Mouse (Mus musculus) skeletal muscle tissue, postnatal 0 days (tissue): ENCODE data around the gene Pou5f1. TPM values are rescaled to one million over a fixed set of nuclear protein-coding genes. Genes with fewer than 3 reads are reported as not detected.

Source experiments
- polyA plus RNA-seq: library from polyadenylated mRNA; unstranded; fragments of >200 nt; fragmentation: Nextera tagmentation; extraction: Ambion mirVana; gene quantifications from 2 replicates; pipeline ENCODE4 v1.2.1, GENCODE M21; 2015

Gene Pou5f1
- not detected in 2 replicates for polyA plus RNA-seq

GRCm38 (mm10) chr17:35505776-35506175, at the start of gene Pou5f1:
Gene Pou5f1, plus strand, starts transcription at chr17:35506018.

GRCm38 (mm10) chr17:35469842-35470751, 35.7 kb upstream of the Pou5f1 start, which contains the start of gene H2-Q10:
Gene H2-Q10, plus strand, starts transcription at chr17:35470089.

GRCm38 (mm10) chr17:35516652-35517500, 11.1 kb downstream of the Pou5f1 start, which contains the start of the genes Tcf19 and Cchcr1:
Gene Tcf19, minus strand, starts transcription at chr17:35516824.
Gene Cchcr1, plus strand, starts transcription at chr17:35517100.

GRCm38 (mm10) chr17:35532901-35533300, 27.1 kb downstream of the Pou5f1 start, which contains the start of gene Psors1c2:
Gene Psors1c2, plus strand, starts transcription at chr17:35533201.

GRCm38 (mm10) chr17:35551881-35552414, 46.1 kb downstream of the Pou5f1 start, which contains the start of gene Cdsn:
Gene Cdsn, plus strand, starts transcription at chr17:35552128.

Other genes with a start within 250 kb of the Pou5f1 start
- 113 and 180 TPM in 2 replicates for gene H2-D1, start 243.3 kb upstream of the Pou5f1 start, polyA plus RNA-seq
- gene H2-Q1, start 185.6 kb upstream of the Pou5f1 start, polyA plus RNA-seq, result not detected in 2 replicates
- not detected in 2 replicates for gene H2-Q2, start 163.8 kb upstream of the Pou5f1 start, polyA plus RNA-seq
- gene H2-Q4, start 126.4 kb upstream of the Pou5f1 start, polyA plus RNA-seq, result 2.4 and 3.8 TPM in 2 replicates
- 0.49 and 0.79 TPM in 2 replicates for gene H2-Q6, start 81.2 kb upstream of the Pou5f1 start, polyA plus RNA-seq
- 1.3 and 1.7 TPM in 2 replicates for gene H2-Q7, start 66.9 kb upstream of the Pou5f1 start, polyA plus RNA-seq
- gene H2-Q10, start 35.9 kb upstream of the Pou5f1 start, polyA plus RNA-seq, result 0.62 and 1.2 TPM in 2 replicates
- 20.3 and 26.5 TPM in 2 replicates for gene Tcf19, start 10.8 kb downstream of the Pou5f1 start, polyA plus RNA-seq
- gene Cchcr1, start 11.1 kb downstream of the Pou5f1 start, polyA plus RNA-seq, result 3.9 and 5.0 TPM in 2 replicates
- gene Psors1c2, start 27.2 kb downstream of the Pou5f1 start, polyA plus RNA-seq, result not detected in 2 replicates
- gene Cdsn, start 46.1 kb downstream of the Pou5f1 start, polyA plus RNA-seq, result 0.42 and 7.0 TPM in 2 replicates
- not detected in 2 replicates for gene 2300002M23Rik, start 61.4 kb downstream of the Pou5f1 start, polyA plus RNA-seq
- gene Sfta2, start 95.5 kb downstream of the Pou5f1 start, polyA plus RNA-seq, result not detected in 2 replicates
- not detected in 2 replicates for gene Gm9573, start 120.6 kb downstream of the Pou5f1 start, polyA plus RNA-seq
- not detected in 2 replicates for gene Mucl3, start 137.7 kb downstream of the Pou5f1 start, polyA plus RNA-seq
- 7.1 and 7.7 TPM in 2 replicates for gene Vars2, start 161.6 kb downstream of the Pou5f1 start, polyA plus RNA-seq
- 26.0 and 26.3 TPM in 2 replicates for gene Gtf2h4, start 167.7 kb downstream of the Pou5f1 start, polyA plus RNA-seq
- gene Ddr1, start 198.6 kb downstream of the Pou5f1 start, polyA plus RNA-seq, result 31.1 and 31.6 TPM in 2 replicates